Mouse (Mus musculus) left cerebral cortex, adult 2 months (tissue): ENCODE measurements at regions not wholly inside any gene's neighbourhood (a gene's known extent, or its start where the extent isn't known, plus 50 kb on each side); places are given as distances from the start of the nearest gene placed in this dataset.

Experiments used
- DNase-seq, 2 experiments: peaks; one replicate each; pipeline ENCODE4 v3.0.0; 2021 to 2022; ENCODE audit warnings: low spot score in 2 of 2, mixed read lengths in 1 of 2; ENCODE audit errors: extremely low spot score in 1 of 2
- H3K27ac ChIP-seq: fragments of 200-600 bp; 2 replicates; pipeline ENCODE4 v1.8.1; 2022
- H3K4me3 ChIP-seq: fragments of 200-600 bp; 2 replicates; pipeline ENCODE4 v1.8.1; 2022
- CTCF ChIP-seq: fragments of 200-600 bp; IDR thresholded peaks from 2 replicates; pipeline ENCODE4 v1.8.1; 2022; ENCODE audit warnings: antibody characterized with exemption, mild to moderate bottlenecking, moderate library complexity
- intact Hi-C: fragments of 180-260 bp; cut with DNase I; formaldehyde crosslinking; loops from one replicate; pipeline ENCODE4 v1.15.1; 2025

DNA sequence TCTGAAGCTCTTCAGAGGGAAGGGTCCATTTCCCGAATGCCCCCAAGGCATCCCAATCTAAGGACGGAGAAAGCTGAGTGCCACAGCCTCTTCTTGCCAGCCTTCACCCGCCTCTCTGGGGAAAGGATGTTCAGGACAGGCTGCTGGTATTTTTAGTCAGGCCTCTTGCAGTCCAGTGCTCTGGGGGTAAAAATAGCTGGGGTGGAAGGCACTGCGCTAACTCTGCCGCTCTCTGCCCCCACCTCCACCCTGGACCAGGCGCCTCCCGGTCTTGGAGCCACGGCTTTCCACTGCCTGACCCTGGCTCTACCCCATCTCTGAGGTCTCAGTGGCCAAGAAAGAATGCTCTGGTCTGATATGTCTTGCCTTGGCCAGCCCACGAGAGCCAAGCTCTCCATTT lies 128.9 kb downstream of the Vegfa start:
- intact Hi-C loops, result no loop called here
- Histone ChIP-seq H3K27ac (no peak overlapping the region), H3K4me3 (no peak overlapping the region)
- DNase-seq, result no peak
- TF ChIP-seq CTCF, result no peak

- H3K4me3 ChIP-seq, result no peak overlapping the region
- no peak for TF ChIP-seq CTCF
- no peak for DNase-seq
- intact Hi-C loops, result no loop called here
- H3K27ac ChIP-seq, result no peak overlapping the region
Observed at GRCm38 (mm10) chr17:45902668-45903067, 129.5 kb downstream of the Vegfa start.

GRCm38 (mm10) chr17:45896922-45897302 lies 135.3 kb downstream of the Vegfa start:
- no peak for TF ChIP-seq CTCF
- intact Hi-C loops, result no loop called here
- H3K4me3 ChIP-seq, result no peak overlapping the region
- no peak overlapping the region for H3K27ac ChIP-seq
- no peak for DNase-seq

DNA sequence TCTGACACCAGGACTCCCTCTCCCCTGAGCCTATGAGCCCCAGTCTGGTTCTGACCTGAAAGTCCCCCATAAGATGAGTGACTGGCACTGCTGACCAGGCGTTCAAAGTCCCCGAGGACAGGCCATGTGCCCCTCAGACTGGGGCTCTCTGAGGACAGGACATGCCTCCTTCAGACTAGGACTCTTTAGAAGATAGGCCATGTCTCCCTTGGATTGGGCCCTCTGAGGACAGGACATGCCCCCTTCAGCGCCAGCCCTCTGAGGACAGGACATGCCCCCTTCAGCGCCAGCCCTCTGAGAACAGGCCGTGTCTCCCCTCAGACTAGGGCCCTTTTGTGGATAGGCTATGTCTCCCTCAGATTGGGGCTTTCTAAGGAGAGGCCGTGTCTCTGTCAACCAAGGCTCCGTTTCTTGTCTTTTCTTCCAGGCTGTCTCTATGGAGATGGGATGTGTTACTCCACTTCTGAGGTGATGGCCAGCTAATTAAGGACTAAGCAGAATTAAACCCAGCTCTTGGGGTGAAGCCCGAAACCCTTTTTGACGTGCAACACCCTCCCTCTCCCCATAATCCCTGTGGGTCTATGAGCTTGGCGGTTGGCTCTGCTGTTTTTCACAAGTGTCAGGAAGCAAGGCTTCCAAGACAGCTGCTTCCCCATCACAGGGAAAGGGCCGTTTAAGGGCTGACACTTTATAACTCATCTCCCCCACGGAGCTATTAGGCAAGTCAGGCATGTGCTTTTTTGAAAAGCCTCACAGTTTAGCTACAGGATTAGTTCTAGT lies 135.8 kb downstream of the Vegfa start:
- no peak overlapping the region for H3K27ac ChIP-seq
- no peak for DNase-seq
- intact Hi-C loops, result no loop called here
- TF ChIP-seq CTCF, result no peak
- H3K4me3 ChIP-seq, result no peak overlapping the region

DNA sequence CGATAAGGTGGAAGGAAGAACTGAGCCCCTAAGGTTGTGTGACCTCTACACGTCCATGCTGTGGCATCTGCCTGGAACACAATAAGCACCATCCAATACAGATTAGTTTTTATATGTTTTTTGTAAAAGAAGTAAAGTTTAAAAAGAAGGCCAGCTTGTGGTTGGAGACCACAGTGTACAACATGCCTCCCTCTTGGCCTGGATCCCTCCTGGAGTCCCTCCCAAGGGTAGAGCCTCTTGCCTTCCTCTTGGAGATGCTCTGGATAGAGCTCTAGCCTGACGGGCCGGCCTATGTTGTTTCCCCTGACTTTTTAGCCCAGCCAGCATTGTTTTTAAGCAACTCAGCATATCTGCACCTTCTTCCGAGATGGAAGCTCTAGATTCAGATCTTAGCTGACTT lies 138.0 kb downstream of the Vegfa start:
- DNase-seq, result no peak
- intact Hi-C loops, result no loop called here
- Histone ChIP-seq H3K27ac (no peak overlapping the region), H3K4me3 (no peak overlapping the region)
- TF ChIP-seq CTCF, result no peak

DNA sequence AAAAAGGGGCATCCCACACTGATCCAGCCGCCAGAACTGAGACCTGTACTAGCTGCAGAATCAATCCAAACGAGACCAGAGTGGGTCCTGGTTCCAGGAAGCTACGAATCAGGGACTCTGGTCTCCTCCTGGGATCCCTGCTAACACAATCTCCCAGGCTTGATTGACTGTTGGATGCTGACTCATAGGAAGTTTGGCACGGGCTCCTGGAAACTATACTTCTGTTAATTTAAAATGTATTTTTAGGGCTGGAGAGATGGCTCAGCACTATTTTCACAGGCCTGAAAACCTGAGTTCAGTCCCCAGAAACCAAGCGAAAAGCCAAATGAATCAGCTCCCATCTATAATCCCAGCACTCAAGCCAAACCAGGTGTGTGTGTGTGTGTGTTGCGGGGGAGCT lies 138.5 kb downstream of the Vegfa start:
- Histone ChIP-seq H3K4me3 (no peak overlapping the region), H3K27ac (no peak overlapping the region)
- peak in 1 of 2 experiments; percentile 33 for DNase-seq
- no peak for TF ChIP-seq CTCF
- intact Hi-C loops, result no loop called here

DNA sequence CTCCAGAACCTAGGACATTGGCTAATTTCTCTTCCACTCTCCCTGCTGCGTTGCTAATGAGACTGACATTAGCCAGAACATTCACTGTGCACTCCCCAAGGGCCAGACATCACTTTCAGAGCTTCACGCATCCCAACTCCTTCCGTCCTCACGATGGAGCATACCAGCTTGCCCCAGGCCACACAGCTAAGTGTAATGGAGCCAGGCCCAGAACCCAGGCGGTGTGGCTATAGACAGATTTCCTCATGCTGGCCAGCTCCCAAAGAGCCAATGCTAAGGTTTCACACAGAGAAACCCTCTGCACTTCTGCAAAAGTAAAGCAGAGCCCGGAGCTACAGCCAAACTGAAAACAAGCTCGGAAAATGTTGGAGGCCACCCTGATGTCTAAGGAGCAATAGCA lies 139.1 kb downstream of the Vegfa start:
- no peak for DNase-seq
- no peak for TF ChIP-seq CTCF
- intact Hi-C loops, result no loop called here
- Histone ChIP-seq H3K27ac (no peak overlapping the region), H3K4me3 (no peak overlapping the region)

DNA sequence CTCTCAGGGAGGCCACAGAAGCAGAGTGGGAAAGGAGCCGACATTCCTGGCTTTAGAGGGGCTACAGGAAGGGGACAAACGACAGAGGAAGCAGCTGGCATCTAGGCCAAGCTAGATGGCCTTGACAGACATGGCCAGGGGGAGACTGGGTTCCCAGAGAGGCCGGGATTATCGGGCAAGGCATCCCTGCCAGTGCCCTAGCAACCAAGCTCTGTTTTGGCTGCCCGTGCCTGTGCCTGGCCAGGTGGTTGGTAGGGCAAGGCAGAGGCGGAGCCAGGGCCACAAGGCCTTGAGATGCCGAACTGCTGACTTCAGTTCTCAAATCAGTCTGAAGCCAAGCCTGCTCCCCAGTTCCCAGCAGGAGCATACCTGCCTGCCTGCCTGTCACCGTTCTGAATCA lies 142.7 kb downstream of the Vegfa start:
- TF ChIP-seq CTCF, result no peak
- intact Hi-C loops, result no loop called here
- H3K4me3 ChIP-seq, result no peak overlapping the region
- DNase-seq, result no peak
- no peak overlapping the region for H3K27ac ChIP-seq

- TF ChIP-seq CTCF, result no peak
- intact Hi-C loops, result no loop called here
- no peak for DNase-seq
- no peak overlapping the region for H3K4me3 ChIP-seq
- no peak overlapping the region for H3K27ac ChIP-seq
Observed at GRCm38 (mm10) chr17:45889051-45889450, 143.1 kb downstream of the Vegfa start.

GRCm38 (mm10) chr17:45886420-45887049 lies 145.6 kb downstream of the Vegfa start:
- TF ChIP-seq CTCF, result no peak
- DNase-seq, result no peak
- Histone ChIP-seq H3K27ac (no peak overlapping the region), H3K4me3 (no peak overlapping the region)
- intact Hi-C loops, result no loop called here

GRCm38 (mm10) chr17:45885461-45886336 lies 146.5 kb downstream of the Vegfa start:
- no peak for DNase-seq

More at GRCm38 (mm10) chr17:45885461-45886336, 146.5 kb downstream of the Vegfa start:
- TF ChIP-seq CTCF, result no peak
- no peak overlapping the region for H3K4me3 ChIP-seq
- no peak overlapping the region for H3K27ac ChIP-seq
- intact Hi-C loops, result no loop called here
